Mouse (Mus musculus) frontal cortex, postnatal 14 days (tissue): ENCODE data around the gene Dapk3.

Experiments used
- DNase-seq, 2 experiments: peaks; one replicate each; pipeline ENCODE4 v3.0.0; 2022; ENCODE audit warnings: low spot score in 2 of 2

Dapk3 gene

GRCm38 (mm10) chr10:81240876-81241275 lies 58.1 kb downstream of the Dapk3 start:
- peak in 1 of 2 experiments; percentile 60 for DNase-seq

- no peak for DNase-seq
These were observed 59.2 kb downstream of the Dapk3 start for GRCm38 (mm10) chr10:81242021-81242420.
